ENCODE assay signal across 12 mouse cellular contexts in genomic region chr16:16557738-16558137, GRCm38 (mm10). TPM values are rescaled to one million over a fixed set of nuclear protein-coding genes. Genes with fewer than 3 reads are reported as not detected.
A peak's percentile ranks its signal among the peaks of the same experiment; 100 is the strongest.
DNase-seq lines count a peak whose midpoint lies in the region; ATAC-seq and TF ChIP-seq lines count a peak whose summit lies in the region.
"Had no signal": no experiment of that assay in that cellular context is flagged by ENCODE, and none has a peak within 500 bp of the region (broad histone marks: within the 10 kb centered on the region; RNA-seq: fewer than 3 reads in every experiment).

No protein-coding gene starts in this region.

- no peaks in the 10 kb centered on the region for H3K27me3 ChIP-seq in hindbrain, embryonic 13.5 days
- H3K27me3 ChIP-seq in midbrain, embryonic 14.5 days (ENCODE audit: control insufficient read depth, insufficient read depth, low read length) = no peaks in the 10 kb centered on the region
- H3K27me3 ChIP-seq in intestine, postnatal 0 days (replicated peaks; ENCODE audit: control insufficient read depth, insufficient read depth, low read length) = no peaks in the 10 kb centered on the region
- H3K27me3 ChIP-seq in kidney, adult 2 months (replicated peaks; ENCODE audit: control insufficient read depth, insufficient read depth, low read length) = no peaks in the 10 kb centered on the region

- no peaks in the 10 kb centered on the region for H3K9me3 ChIP-seq in hindbrain, embryonic 13.5 days
- no peaks in the 10 kb centered on the region for H3K9me3 ChIP-seq in midbrain, embryonic 14.5 days (ENCODE audit: control insufficient read depth, low read length)
- no peaks in the 10 kb centered on the region for H3K9me3 ChIP-seq in intestine, postnatal 0 days (ENCODE audit: control insufficient read depth)

- TF ChIP-seq CTCF in brain, embryonic 14.5 days (IDR thresholded peaks at IDR 0.05; ENCODE audit: borderline replicate concordance, extremely low read depth, insufficient read depth, insufficient read length) = no peak
- TF ChIP-seq CTCF in intestine, postnatal 0 days (IDR thresholded peaks at IDR 0.05; ENCODE audit: low read depth) = no peak
- no peak for TF ChIP-seq CTCF in kidney, adult 2 months (conservative IDR thresholded peaks at IDR 0.05; ENCODE audit: insufficient read depth, insufficient read length, low read depth, low read length)

- peaks cover 33% of the 10 kb centered on the region for H3K4me1 ChIP-seq in hindbrain, embryonic 13.5 days (replicated peaks)
- peaks cover 26% of the 10 kb centered on the region for H3K4me1 ChIP-seq in midbrain, embryonic 14.5 days (ENCODE audit: control insufficient read depth, insufficient read depth, low read length)
- no peaks in the 10 kb centered on the region; the same call in 1 of the 2 replicates for H3K4me1 ChIP-seq in intestine, postnatal 0 days (replicated peaks; ENCODE audit: control insufficient read depth, insufficient read depth, low read length)
- H3K4me1 ChIP-seq in kidney, adult 2 months (ENCODE audit: control insufficient read depth, insufficient read depth, low read length) = 0 out of 2 replicates have a peak, but pooled peaks cover 5% of the 10 kb centered on the region

- ATAC-seq in hindbrain, embryonic 13.5 days (ENCODE audit: low FRiP score) = no peak
- no peak for ATAC-seq in midbrain, embryonic 14.5 days (ENCODE audit: low FRiP score, low TSS enrichment)
- no peak for ATAC-seq in granulocyte monocyte progenitor cell, adult 5-6 weeks (replicated peaks; ENCODE audit: poor library complexity, severe bottlenecking)
- no peak for ATAC-seq in intestine, postnatal 0 days

- peak overlapping the region; percentile 61 for H3K9ac ChIP-seq in hindbrain, embryonic 13.5 days
- H3K9ac ChIP-seq in midbrain, embryonic 14.5 days (replicated peaks; ENCODE audit: low read length) = peak overlapping the region; percentile 34
- H3K9ac ChIP-seq in intestine, postnatal 0 days (ENCODE audit: low read depth, low read length) = no peak overlapping the region

- DNase-seq in cerebellum, adult 8-10 months = peak; percentile 13
- no peak for DNase-seq in cerebellum, postnatal 25 days
- DNase-seq in brain, embryonic 14.5 days (ENCODE audit: low read depth) = peak; percentile 8
- DNase-seq in midbrain, embryonic 14.5 days = no peak
- no peak for DNase-seq in kidney, adult 2 months
- DNase-seq: heart, postnatal 36 days; kidney, postnatal 36 days; lung, postnatal 36 days had no signal

- H3K4me2 ChIP-seq in hindbrain, embryonic 13.5 days = peak overlapping the region; percentile 73
- peak overlapping the region; percentile 76 for H3K4me2 ChIP-seq in midbrain, embryonic 14.5 days (ENCODE audit: low read length)
- no peak overlapping the region for H3K4me2 ChIP-seq in intestine, postnatal 0 days (replicated peaks; ENCODE audit: low read depth)
- H3K4me2 ChIP-seq: liver, embryonic 11.5 days had no signal

- no peak overlapping the region for H3K27ac ChIP-seq in hindbrain, embryonic 13.5 days
- H3K27ac ChIP-seq in midbrain, embryonic 14.5 days (replicated peaks; ENCODE audit: low read depth, low read length) = no peak overlapping the region
- no peak overlapping the region for H3K27ac ChIP-seq in intestine, postnatal 0 days (ENCODE audit: low read depth, low read length)
- H3K27ac ChIP-seq in kidney, adult 2 months (ENCODE audit: insufficient read depth, low read depth, low read length) = no peak overlapping the region

- no peak for TF ChIP-seq POLR2A in brain, embryonic 14.5 days (IDR thresholded peaks at IDR 0.05; ENCODE audit: borderline replicate concordance, extremely low read depth, insufficient read depth, insufficient read length, poor library complexity, severe bottlenecking)
- TF ChIP-seq POLR2A in kidney, adult 2 months (IDR thresholded peaks at IDR 0.05; ENCODE audit: low read depth, low read length) = no peak

- WGBS in hindbrain, embryonic 13.5 days = 80% methylated on average over 4 of the region's 4 CpGs
- 80% methylated on average over 4 of the region's 4 CpGs for WGBS in midbrain, embryonic 14.5 days
- 46% methylated on average over 4 of the region's 4 CpGs for WGBS in intestine, postnatal 0 days
- WGBS in kidney, adult 2 months = 75% methylated on average over 4 of the region's 4 CpGs

- no peaks in the 10 kb centered on the region for H3K36me3 ChIP-seq in hindbrain, embryonic 13.5 days
- no peaks in the 10 kb centered on the region for H3K36me3 ChIP-seq in midbrain, embryonic 14.5 days (ENCODE audit: control insufficient read depth, insufficient read depth, low read length)
- no peaks in the 10 kb centered on the region for H3K36me3 ChIP-seq in intestine, postnatal 0 days (ENCODE audit: control insufficient read depth, insufficient read depth)
- no peaks in the 10 kb centered on the region for H3K36me3 ChIP-seq in kidney, adult 2 months (ENCODE audit: control insufficient read depth, insufficient read depth, low read length)

- H3K4me3 ChIP-seq in hindbrain, embryonic 13.5 days = peak overlapping the region; percentile 60
- H3K4me3 ChIP-seq in midbrain, embryonic 14.5 days (replicated peaks; ENCODE audit: low read depth, low read length) = peak overlapping the region; percentile 52
- H3K4me3 ChIP-seq in intestine, postnatal 0 days (ENCODE audit: low read depth, low read length) = no peak overlapping the region
- H3K4me3 ChIP-seq in kidney, adult 2 months (ENCODE audit: insufficient read depth, low read depth, low read length) = no peak overlapping the region

RNA-seq across cellular contexts. Expression of gene Fgd4, which starts 42.6 kb away (rescaled TPM):
- polyA plus RNA-seq in brain, embryonic 14.5 days (2012; rRNA removed) = 13.1 and 15.5 TPM in 2 replicates
- 24.5 and 25.0 TPM in 2 replicates for polyA plus RNA-seq in hindbrain, embryonic 13.5 days (2015; fragmentation: Nextera tagmentation; extraction: Ambion mirVana)
- polyA plus RNA-seq in midbrain, embryonic 14.5 days (2014; fragmentation: Nextera tagmentation; extraction: Ambion mirVana) = 24.3 and 25.5 TPM in 2 replicates
- 18.9 and 26.8 TPM in 2 replicates for total RNA-seq in granulocyte monocyte progenitor cell, adult 5-6 weeks (2014; fragmentation: Nextera tagmentation)
- 36.9 and 38.8 TPM in 2 replicates for total RNA-seq in granulocyte monocyte progenitor cell, adult 5-6 weeks (2017)
- polyA plus RNA-seq in intestine, postnatal 0 days (2015; fragmentation: Nextera tagmentation; extraction: Ambion mirVana) = 6.9 and 8.7 TPM in 2 replicates
- polyA plus RNA-seq in kidney, adult 2 months (2012; rRNA removed) = 7.0 and 7.3 TPM in 2 replicates

Comparison
In these comparisons a context has a peak if more than half of its experiments do, and no peak if none do; other contexts are left out.
1. DNase-seq: peak in cerebellum, adult 8-10 months (single experiment) and brain, embryonic 14.5 days (single experiment); none in cerebellum, postnatal 25 days (0 of 2), midbrain, embryonic 14.5 days (single experiment) and kidney, adult 2 months (single experiment).
2. H3K4me3 ChIP-seq: peak in hindbrain, embryonic 13.5 days (single experiment) and midbrain, embryonic 14.5 days (single experiment); none in intestine, postnatal 0 days (single experiment) and kidney, adult 2 months (single experiment).